Mouse (Mus musculus) CD4-positive, CD25-positive, alpha-beta regulatory T cell, adult 9 weeks (primary cell): ENCODE data around the gene Scgb1b11. TPM values are rescaled to one million over a fixed set of nuclear protein-coding genes. Genes with fewer than 3 reads are reported as not detected.

ENCODE experiments used
- polyA plus RNA-seq: library from polyadenylated mRNA; unstranded; fragments of 100-300 nt; shearing (Covaris generic); gene quantifications from one replicate; pipeline ENCODE4 v1.2.1, GENCODE M21; 2017

The Scgb1b11 gene
- polyA plus RNA-seq: not detected

GRCm38 (mm10) chr7:32222540-32222939, at the start of gene Scgb1b11:
TSS of gene Scgb1b11 (plus strand) at chr7:32222840.

GRCm38 (mm10) chr7:32211045-32211444, 11.6 kb upstream of the Scgb1b11 start, which contains the start of gene Scgb2b11:
TSS of gene Scgb2b11 (minus strand) at chr7:32211145.

Other genes with a start within 250 kb of the Scgb1b11 start
- gene Scgb1b10, start 122.0 kb upstream of the Scgb1b11 start, polyA plus RNA-seq: not detected
- not detected for gene Scgb2b11, start 11.7 kb upstream of the Scgb1b11 start, polyA plus RNA-seq
- not detected for gene Scgb2b12, start 104.4 kb downstream of the Scgb1b11 start, polyA plus RNA-seq
- not detected for gene Scgb1b12, start 111.3 kb downstream of the Scgb1b11 start, polyA plus RNA-seq
- gene Scgb1b29, start 218.7 kb downstream of the Scgb1b11 start, polyA plus RNA-seq: not detected